Mouse (Mus musculus): ENCODE results near the gene Scfd1. TPM values are rescaled to one million over a fixed set of nuclear protein-coding genes. Genes with fewer than 3 reads are reported as not detected.

Gene Scfd1
- total and polyA plus RNA-seq, 2 experiments from 2014 or later = 33.8 to 65.8 TPM

GRCm38 (mm10) chr12:51402060-51402698 lies 24.9 kb downstream of the Scfd1 start:
- Histone ChIP-seq H3K27me3 (ENCODE audit: insufficient read depth, low read length) (no peaks in the 10 kb centered on the region), H3K4me3 (ENCODE audit: low read depth, low read length) (no peak overlapping the region), H3K9me3 (ENCODE audit: low read length) (no peaks in the 10 kb centered on the region), H3K4me1 (ENCODE audit: insufficient read depth, low read length) (no peaks in the 10 kb centered on the region), H3K36me3 (ENCODE audit: insufficient read depth, low read length) (peaks cover 19% of the 10 kb centered on the region), H3K9ac (replicated peaks; ENCODE audit: low read length, poor library complexity, severe bottlenecking) (no peak overlapping the region), H3K4me2 (ENCODE audit: low read depth, low read length, poor library complexity, severe bottlenecking) (no peak overlapping the region), H3K27ac (ENCODE audit: low read depth, low read length) (no peak overlapping the region)
- 75% methylated on average over 5 of the region's 5 CpGs for WGBS
- peak; percentile 71 for TF ChIP-seq CTCF (IDR thresholded peaks at IDR 0.05)
- no peak for ATAC-seq (ENCODE audit: low FRiP score)
- peak; percentile 71 for DNase-seq (ENCODE audit: low spot score)

GRCm38 (mm10) chr12:51403987-51404586 lies 26.8 kb downstream of the Scfd1 start:
- Histone ChIP-seq H3K9me3 (ENCODE audit: low read length) (no peaks in the 10 kb centered on the region), H3K27ac (ENCODE audit: low read depth, low read length) (no peak overlapping the region), H3K4me3 (ENCODE audit: low read depth, low read length) (no peak overlapping the region), H3K36me3 (ENCODE audit: insufficient read depth, low read length) (peaks cover 19% of the 10 kb centered on the region), H3K4me1 (ENCODE audit: insufficient read depth, low read length) (no peaks in the 10 kb centered on the region), H3K27me3 (ENCODE audit: insufficient read depth, low read length) (no peaks in the 10 kb centered on the region), H3K4me2 (ENCODE audit: low read depth, low read length, poor library complexity, severe bottlenecking) (no peak overlapping the region), H3K9ac (replicated peaks; ENCODE audit: low read length, poor library complexity, severe bottlenecking) (no peak overlapping the region)
- DNase-seq (ENCODE audit: low spot score) = peak; percentile 26
- 70% methylated on average over 4 of the region's 4 CpGs for WGBS
- TF ChIP-seq CTCF (IDR thresholded peaks at IDR 0.05) = peak; percentile 57
- no peak for ATAC-seq (ENCODE audit: low FRiP score)

- Histone ChIP-seq H3K4me1 (ENCODE audit: insufficient read depth, low read length) (no peaks in the 10 kb centered on the region), H3K4me2 (ENCODE audit: low read depth, low read length, poor library complexity, severe bottlenecking) (no peak overlapping the region), H3K36me3 (ENCODE audit: insufficient read depth, low read length) (peaks cover 24% of the 10 kb centered on the region), H3K27me3 (ENCODE audit: insufficient read depth, low read length) (no peaks in the 10 kb centered on the region), H3K9ac (replicated peaks; ENCODE audit: low read length, poor library complexity, severe bottlenecking) (no peak overlapping the region), H3K27ac (ENCODE audit: low read depth, low read length) (no peak overlapping the region), H3K9me3 (ENCODE audit: low read length) (no peaks in the 10 kb centered on the region), H3K4me3 (ENCODE audit: low read depth, low read length) (no peak overlapping the region)
- TF ChIP-seq CTCF (IDR thresholded peaks at IDR 0.05) = no peak
- DNase-seq (ENCODE audit: low spot score) (no peak), ATAC-seq (ENCODE audit: low FRiP score) (no peak)
- WGBS = 89% methylated on average over 4 of the region's 4 CpGs
These were observed 34.1 kb downstream of the Scfd1 start for GRCm38 (mm10) chr12:51411362-51411761.

GRCm38 (mm10) chr12:51437541-51437940 lies 60.2 kb downstream of the Scfd1 start:
- no peaks in the 10 kb centered on the region for H3K4me1 ChIP-seq (ENCODE audit: insufficient read depth, low read length)
- no peak overlapping the region for H3K4me3 ChIP-seq (ENCODE audit: low read depth, low read length)
- H3K27ac ChIP-seq (ENCODE audit: low read depth, low read length) = no peak overlapping the region
- no peaks in the 10 kb centered on the region for H3K27me3 ChIP-seq (ENCODE audit: insufficient read depth, low read length)
- 79% methylated on average over 2 of the region's 2 CpGs for WGBS
- peaks cover 38% of the 10 kb centered on the region for H3K36me3 ChIP-seq (ENCODE audit: insufficient read depth, low read length)
- no peak for TF ChIP-seq CTCF (IDR thresholded peaks at IDR 0.05)
- no peak overlapping the region for H3K9ac ChIP-seq (replicated peaks; ENCODE audit: low read length, poor library complexity, severe bottlenecking)
- no peak for ATAC-seq (ENCODE audit: low FRiP score)
- H3K9me3 ChIP-seq (ENCODE audit: low read length) = no peaks in the 10 kb centered on the region
- no peak overlapping the region for H3K4me2 ChIP-seq (ENCODE audit: low read depth, low read length, poor library complexity, severe bottlenecking)
- no peak for DNase-seq (ENCODE audit: low spot score)

GRCm38 (mm10) chr12:51438311-51438710 lies 61.0 kb downstream of the Scfd1 start:
- WGBS = 96% methylated on average over 2 of the region's 2 CpGs
- TF ChIP-seq CTCF (IDR thresholded peaks at IDR 0.05) = no peak
- H3K36me3 ChIP-seq (ENCODE audit: insufficient read depth, low read length) = peaks cover 38% of the 10 kb centered on the region

GRCm38 (mm10) chr12:51449303-51449702 lies 72.0 kb downstream of the Scfd1 start:
- Histone ChIP-seq H3K4me1 (ENCODE audit: insufficient read depth, low read length) (no peaks in the 10 kb centered on the region), H3K27ac (ENCODE audit: low read depth, low read length) (no peak overlapping the region), H3K27me3 (ENCODE audit: insufficient read depth, low read length) (no peaks in the 10 kb centered on the region), H3K36me3 (ENCODE audit: insufficient read depth, low read length) (peaks cover 22% of the 10 kb centered on the region), H3K9ac (replicated peaks; ENCODE audit: low read length, poor library complexity, severe bottlenecking) (no peak overlapping the region), H3K4me2 (ENCODE audit: low read depth, low read length, poor library complexity, severe bottlenecking) (no peak overlapping the region), H3K9me3 (ENCODE audit: low read length) (no peaks in the 10 kb centered on the region), H3K4me3 (ENCODE audit: low read depth, low read length) (no peak overlapping the region)
- TF ChIP-seq CTCF (IDR thresholded peaks at IDR 0.05) = no peak
- 92% methylated on average over 2 of the region's 2 CpGs for WGBS
- no peak for ATAC-seq (ENCODE audit: low FRiP score)
- no peak for DNase-seq (ENCODE audit: low spot score)

More at GRCm38 (mm10) chr12:51438311-51438710, 61.0 kb downstream of the Scfd1 start:
- no peaks in the 10 kb centered on the region for H3K9me3 ChIP-seq (ENCODE audit: low read length)
- no peaks in the 10 kb centered on the region for H3K4me1 ChIP-seq (ENCODE audit: insufficient read depth, low read length)
- DNase-seq (ENCODE audit: low spot score) (no peak), ATAC-seq (ENCODE audit: low FRiP score) (no peak)
- no peak overlapping the region for H3K4me2 ChIP-seq (ENCODE audit: low read depth, low read length, poor library complexity, severe bottlenecking)
- H3K27ac ChIP-seq (ENCODE audit: low read depth, low read length) = no peak overlapping the region
- H3K4me3 ChIP-seq (ENCODE audit: low read depth, low read length) = no peak overlapping the region
- no peaks in the 10 kb centered on the region for H3K27me3 ChIP-seq (ENCODE audit: insufficient read depth, low read length)
- H3K9ac ChIP-seq (replicated peaks; ENCODE audit: low read length, poor library complexity, severe bottlenecking) = no peak overlapping the region

Data from midbrain, postnatal 0 days (tissue).